Mouse (Mus musculus): ENCODE measurements around the gene H6pd. TPM values are rescaled to one million over a fixed set of nuclear protein-coding genes. Genes with fewer than 3 reads are reported as not detected.
A peak's percentile ranks its signal among the peaks of the same experiment; 100 is the strongest.

Gene H6pd
- polyA plus RNA-seq, 1 experiment from 2014 or later, result 22.2 TPM

DNA sequence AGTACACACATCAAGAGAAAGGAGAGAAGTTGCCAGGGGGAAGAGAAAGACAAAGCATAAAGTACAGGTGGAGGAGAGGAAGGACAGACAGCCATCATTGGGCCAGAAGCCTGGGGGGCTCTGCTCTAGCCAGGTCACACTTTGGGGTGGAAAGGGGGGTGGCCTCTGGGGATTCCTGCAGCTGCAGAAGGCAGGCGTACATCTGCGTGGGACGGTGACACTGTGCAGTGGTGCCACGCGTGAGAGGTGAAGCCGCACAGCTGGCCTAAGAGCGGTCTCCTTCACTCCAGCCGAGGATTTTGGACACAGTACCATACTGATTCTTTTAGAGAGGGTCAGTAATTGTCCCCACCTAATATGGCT lies 16.2 kb downstream of the H6pd start:
- no peak overlapping the region for H3K9ac ChIP-seq
- WGBS, result 91% methylated on average over 8 of the region's 8 CpGs
- no peaks in the 10 kb centered on the region for H3K27me3 ChIP-seq (replicated peaks)
- H3K27ac ChIP-seq, result no peak overlapping the region
- ATAC-seq, result no peak
- peaks cover 4% of the 10 kb centered on the region; the same call in 1 of the 2 replicates for H3K36me3 ChIP-seq
- H3K4me2 ChIP-seq (replicated peaks), result no peak overlapping the region
- no peaks in the 10 kb centered on the region for H3K9me3 ChIP-seq
- no peak overlapping the region for H3K4me3 ChIP-seq (replicated peaks)
- peaks cover 35% of the 10 kb centered on the region for H3K4me1 ChIP-seq (replicated peaks)

- Histone ChIP-seq H3K9ac (no peak overlapping the region), H3K27ac (peak overlapping the region; percentile 82; the same call in 1 of the 2 replicates), H3K4me2 (replicated peaks) (no peak overlapping the region), H3K4me3 (replicated peaks) (no peak overlapping the region), H3K9me3 (no peaks in the 10 kb centered on the region), H3K4me1 (replicated peaks) (peaks cover 35% of the 10 kb centered on the region), H3K36me3 (peaks cover 4% of the 10 kb centered on the region; the same call in 1 of the 2 replicates), H3K27me3 (replicated peaks) (no peaks in the 10 kb centered on the region)
- no peak for ATAC-seq
- WGBS, result 84% methylated on average over 13 of the region's 13 CpGs
These were observed 16.8 kb downstream of the H6pd start for GRCm38 (mm10) chr4:149991755-149992669.

DNA sequence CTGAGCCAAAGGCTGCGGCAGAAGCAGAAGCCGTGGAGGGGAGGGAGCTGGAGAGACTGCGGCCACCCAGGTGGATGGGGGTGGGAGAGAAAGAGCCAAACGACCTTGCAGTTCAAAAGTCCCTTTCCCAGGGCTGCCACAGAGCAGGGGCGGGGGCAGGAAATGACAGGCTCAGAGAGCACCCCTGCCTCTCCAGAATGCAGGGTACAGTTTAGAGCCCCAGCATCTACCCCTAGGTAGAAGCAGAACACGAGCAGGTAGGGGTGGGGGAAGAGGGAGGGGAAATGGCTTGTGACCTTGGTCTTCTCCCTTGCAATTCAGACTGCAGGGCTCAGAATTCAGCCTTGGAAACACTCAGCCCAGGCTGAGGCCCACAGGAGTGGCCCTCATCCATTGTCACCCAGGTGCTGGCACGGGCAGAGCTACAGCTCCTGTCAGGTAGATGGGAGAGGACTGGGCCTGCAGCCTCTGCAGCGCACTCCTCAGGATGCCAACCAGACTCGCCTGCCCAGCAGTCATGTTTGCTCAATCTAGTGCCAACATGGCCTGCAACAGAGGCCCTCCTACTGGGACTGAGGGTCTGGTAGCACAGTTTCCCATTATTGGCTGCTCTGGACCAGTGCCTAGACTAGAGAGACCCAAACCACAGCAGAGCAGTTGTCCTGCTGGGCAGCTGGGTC lies 17.7 kb downstream of the H6pd start:
- peak; percentile 29 for ATAC-seq
- H3K9me3 ChIP-seq, result no peaks in the 10 kb centered on the region
- peak overlapping the region; percentile 41 for H3K4me2 ChIP-seq (replicated peaks)
- peaks cover 31% of the 10 kb centered on the region for H3K4me1 ChIP-seq (replicated peaks)
- H3K36me3 ChIP-seq, result peaks cover 4% of the 10 kb centered on the region; the same call in 1 of the 2 replicates
- H3K9ac ChIP-seq, result peak overlapping the region; percentile 31; the same call in 1 of the 2 replicates
- H3K27me3 ChIP-seq (replicated peaks), result no peaks in the 10 kb centered on the region
- H3K27ac ChIP-seq, result peak overlapping the region; percentile 82
- 23% methylated on average over 9 of the region's 9 CpGs for WGBS
- no peak overlapping the region for H3K4me3 ChIP-seq (replicated peaks)

DNA sequence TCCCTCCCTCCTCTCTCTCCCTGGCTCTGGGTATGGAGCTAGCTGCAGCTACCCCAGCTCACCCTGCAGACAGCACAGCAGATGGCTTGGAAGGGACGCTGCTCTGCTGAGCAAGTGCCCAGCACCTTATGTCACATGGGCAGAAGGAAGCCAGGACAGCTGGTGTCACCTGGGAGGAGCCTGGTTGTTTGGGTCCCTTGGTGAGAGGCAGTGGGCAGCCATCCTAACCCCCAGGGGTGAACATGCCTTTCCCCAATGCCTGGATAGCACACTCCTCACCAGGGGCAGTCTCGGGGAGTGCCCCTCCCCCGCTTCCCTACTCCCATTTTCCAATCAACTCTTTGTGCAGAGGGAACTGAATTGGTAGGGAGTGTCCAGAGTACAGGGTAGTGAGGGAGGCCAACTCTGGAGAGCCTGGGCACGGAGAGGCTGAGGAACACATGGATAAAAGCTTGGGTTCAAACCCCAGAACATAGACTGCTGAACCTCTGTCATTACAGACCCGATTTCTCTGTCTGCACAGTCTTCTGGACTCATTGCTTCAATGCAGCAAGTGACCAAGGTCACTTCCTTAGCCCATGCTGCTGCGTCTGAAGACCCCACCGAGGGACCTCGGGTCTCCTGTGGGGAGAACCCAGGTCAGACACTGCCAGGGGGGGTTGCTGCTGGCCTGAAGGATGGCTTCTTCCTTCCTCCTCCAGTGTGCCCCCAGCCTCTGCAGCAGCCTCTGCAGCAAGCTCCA lies 18.4 kb downstream of the H6pd start:
- H3K27ac ChIP-seq, result peak overlapping the region; percentile 82
- H3K9ac ChIP-seq, result peak overlapping the region; percentile 31; the same call in 1 of the 2 replicates
- H3K4me3 ChIP-seq (replicated peaks), result no peak overlapping the region
- ATAC-seq, result peak; percentile 37
- 16% methylated on average over 8 of the region's 8 CpGs for WGBS
- H3K36me3 ChIP-seq, result peaks cover under 1% of the 10 kb centered on the region; the same call in 1 of the 2 replicates
- peaks cover 25% of the 10 kb centered on the region for H3K4me1 ChIP-seq (replicated peaks)
- H3K4me2 ChIP-seq (replicated peaks), result peak overlapping the region; percentile 41
- no peaks in the 10 kb centered on the region for H3K9me3 ChIP-seq
- no peaks in the 10 kb centered on the region for H3K27me3 ChIP-seq (replicated peaks)

GRCm38 (mm10) chr4:149988931-149989556 lies 19.8 kb downstream of the H6pd start:
- H3K4me1 ChIP-seq (replicated peaks), result peaks cover 25% of the 10 kb centered on the region
- no peaks in the 10 kb centered on the region for H3K36me3 ChIP-seq
- peak overlapping the region; percentile 70 for H3K27ac ChIP-seq
- H3K9me3 ChIP-seq, result no peaks in the 10 kb centered on the region
- H3K4me3 ChIP-seq (replicated peaks), result 0 out of 2 replicates have a peak overlapping the region, but pooled peaks have one; percentile 5
- H3K27me3 ChIP-seq (replicated peaks), result no peaks in the 10 kb centered on the region
- WGBS, result 3% methylated on average over 21 of the region's 21 CpGs
- H3K9ac ChIP-seq, result peak overlapping the region; percentile 15; the same call in 1 of the 2 replicates
- peak overlapping the region; percentile 56 for H3K4me2 ChIP-seq (replicated peaks)
- ATAC-seq, result peak; percentile 93

DNA sequence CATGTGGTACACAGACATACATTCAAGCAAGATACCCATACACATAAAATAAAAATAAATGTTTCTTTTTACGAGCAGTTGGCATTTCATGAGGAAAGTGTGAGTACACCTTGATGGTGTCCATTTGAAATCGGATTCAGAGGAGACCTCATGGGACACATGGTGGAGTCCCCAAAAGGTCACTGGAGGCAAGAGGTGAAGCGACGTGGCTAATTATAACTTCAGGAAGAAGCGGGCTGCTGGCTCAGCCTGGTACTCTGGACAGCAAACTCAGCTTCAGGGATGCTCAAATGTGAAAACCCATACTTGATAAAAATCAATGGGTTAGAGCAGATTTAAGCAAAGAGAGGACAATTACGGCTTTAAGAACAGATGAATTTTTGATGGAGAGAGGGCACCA lies 20.5 kb downstream of the H6pd start:
- no peak overlapping the region for H3K4me3 ChIP-seq (replicated peaks)

DNA sequence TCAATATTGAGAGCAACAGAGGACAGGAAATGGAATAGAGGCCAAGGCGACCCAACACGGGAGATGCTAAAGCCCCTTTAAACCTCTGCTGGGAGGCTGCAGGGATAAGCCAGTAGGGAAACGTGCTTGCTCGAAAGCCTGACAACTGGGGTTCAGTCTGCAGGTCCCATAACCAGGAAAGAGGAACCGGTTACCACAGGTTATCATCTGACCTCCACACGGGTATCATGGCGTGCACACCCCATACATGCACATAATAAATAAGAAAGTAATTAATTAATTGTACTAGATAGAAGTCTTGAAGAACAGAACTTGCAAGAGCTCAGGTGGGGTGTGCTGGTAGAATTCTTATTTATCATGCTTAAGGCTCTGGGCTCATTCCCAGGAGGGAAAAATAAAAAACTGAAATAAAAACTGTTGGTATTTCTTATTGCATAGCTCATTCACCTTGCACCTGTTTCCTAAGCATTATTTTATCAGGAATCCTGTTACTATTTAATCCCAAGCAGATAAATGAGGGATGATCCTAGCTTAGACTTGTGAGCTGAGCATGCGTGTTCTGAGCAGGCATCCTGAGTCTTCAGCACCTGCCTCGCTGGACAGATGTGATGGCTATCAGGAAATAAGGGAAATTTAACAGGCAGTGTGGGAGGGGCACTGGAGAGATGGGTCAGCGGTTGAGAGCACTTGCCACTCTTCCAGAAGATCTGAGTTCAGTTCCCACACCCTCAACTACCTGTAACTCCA lies 22.0 kb downstream of the H6pd start:
- Histone ChIP-seq H3K27ac (no peak overlapping the region), H3K27me3 (replicated peaks) (no peaks in the 10 kb centered on the region), H3K9me3 (no peaks in the 10 kb centered on the region), H3K4me3 (replicated peaks) (no peak overlapping the region), H3K36me3 (no peaks in the 10 kb centered on the region), H3K4me2 (replicated peaks) (no peak overlapping the region), H3K4me1 (replicated peaks) (peaks cover 24% of the 10 kb centered on the region), H3K9ac (no peak overlapping the region)
- no peak for ATAC-seq
- WGBS, result 75% methylated on average over 10 of the region's 10 CpGs

More for the DNA sequence above, 20.5 kb downstream of the H6pd start:
- Histone ChIP-seq H3K27me3 (replicated peaks) (no peaks in the 10 kb centered on the region), H3K9ac (peak overlapping the region; percentile 15; the same call in 1 of the 2 replicates), H3K36me3 (no peaks in the 10 kb centered on the region), H3K4me1 (replicated peaks) (peaks cover 25% of the 10 kb centered on the region), H3K9me3 (no peaks in the 10 kb centered on the region), H3K4me2 (replicated peaks) (peak overlapping the region; percentile 56), H3K27ac (no peak overlapping the region; the same call in 1 of the 2 replicates)
- ATAC-seq, result no peak
- 81% methylated on average over 6 of the region's 6 CpGs for WGBS

- Histone ChIP-seq H3K9ac (no peak overlapping the region), H3K4me3 (replicated peaks) (no peak overlapping the region), H3K36me3 (peaks cover 12% of the 10 kb centered on the region; the same call in 1 of the 2 replicates), H3K4me1 (replicated peaks) (peaks cover 11% of the 10 kb centered on the region), H3K9me3 (no peaks in the 10 kb centered on the region), H3K27me3 (replicated peaks) (no peaks in the 10 kb centered on the region), H3K4me2 (replicated peaks) (no peak overlapping the region), H3K27ac (no peak overlapping the region)
- ATAC-seq, result no peak
- WGBS, result 90% methylated on average over 23 of the region's 23 CpGs
These were observed 24.7 kb downstream of the H6pd start for GRCm38 (mm10) chr4:149983921-149984645.

- no peak overlapping the region for H3K4me3 ChIP-seq (replicated peaks)
- no peak overlapping the region for H3K9ac ChIP-seq
- H3K4me1 ChIP-seq (replicated peaks), result peaks cover 22% of the 10 kb centered on the region
- H3K9me3 ChIP-seq, result no peaks in the 10 kb centered on the region
- no peak overlapping the region for H3K4me2 ChIP-seq (replicated peaks)
- ATAC-seq, result no peak
- no peak overlapping the region for H3K27ac ChIP-seq
- no peaks in the 10 kb centered on the region for H3K27me3 ChIP-seq (replicated peaks)
- peaks cover 12% of the 10 kb centered on the region; the same call in 1 of the 2 replicates for H3K36me3 ChIP-seq
- 78% methylated on average over 15 of the region's 15 CpGs for WGBS
These were observed 26.7 kb downstream of the H6pd start for GRCm38 (mm10) chr4:149982154-149982553.

DNA sequence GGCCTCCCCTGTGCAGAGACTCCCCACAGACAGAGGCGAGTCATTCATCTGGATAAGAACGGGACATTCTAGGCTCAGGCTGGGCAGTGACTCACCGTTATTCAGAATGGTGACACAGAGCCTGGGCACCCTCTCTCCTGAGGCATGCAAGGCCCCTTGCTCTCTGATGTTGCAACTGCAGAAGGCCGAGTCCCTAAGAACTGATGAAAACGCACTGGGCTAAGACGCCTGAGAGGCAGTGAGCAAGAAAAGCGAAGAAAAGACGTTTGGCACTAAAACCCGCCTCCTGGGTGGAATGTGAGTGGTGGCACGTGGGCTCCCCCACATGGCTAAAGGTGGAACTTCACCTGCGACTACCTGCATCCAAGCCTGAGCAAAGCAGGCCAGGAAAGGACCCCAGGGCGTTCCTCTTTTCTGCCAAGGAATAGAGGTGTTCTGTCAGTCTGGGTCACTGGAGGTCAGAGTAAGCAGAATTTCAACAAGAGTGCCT lies 29.0 kb downstream of the H6pd start:
- no peak overlapping the region for H3K27ac ChIP-seq

More for the DNA sequence above, 29.0 kb downstream of the H6pd start:
- no peaks in the 10 kb centered on the region for H3K27me3 ChIP-seq (replicated peaks)
- no peak overlapping the region for H3K4me3 ChIP-seq (replicated peaks)
- no peak overlapping the region for H3K9ac ChIP-seq
- H3K4me1 ChIP-seq (replicated peaks), result peaks cover 22% of the 10 kb centered on the region
- WGBS, result 7% methylated on average over 12 of the region's 12 CpGs
- peaks cover 12% of the 10 kb centered on the region; the same call in 1 of the 2 replicates for H3K36me3 ChIP-seq
- H3K4me2 ChIP-seq (replicated peaks), result peak overlapping the region; percentile 51
- no peaks in the 10 kb centered on the region for H3K9me3 ChIP-seq
- peak; percentile 55; the same call in 1 of the 2 replicates for ATAC-seq
